Mouse (Mus musculus): ENCODE data around the gene Slc9a4.

- no peak for TF ChIP-seq CTCF (IDR thresholded peaks at IDR 0.05; ENCODE audit: low read depth)
- no peak for TF ChIP-seq EP300 (IDR thresholded peaks at IDR 0.05; ENCODE audit: low read depth)
Observed at GRCm38 (mm10) chr1:40628443-40628842, 48.6 kb downstream of the Slc9a4 start.
